In the genomic region with DNA sequence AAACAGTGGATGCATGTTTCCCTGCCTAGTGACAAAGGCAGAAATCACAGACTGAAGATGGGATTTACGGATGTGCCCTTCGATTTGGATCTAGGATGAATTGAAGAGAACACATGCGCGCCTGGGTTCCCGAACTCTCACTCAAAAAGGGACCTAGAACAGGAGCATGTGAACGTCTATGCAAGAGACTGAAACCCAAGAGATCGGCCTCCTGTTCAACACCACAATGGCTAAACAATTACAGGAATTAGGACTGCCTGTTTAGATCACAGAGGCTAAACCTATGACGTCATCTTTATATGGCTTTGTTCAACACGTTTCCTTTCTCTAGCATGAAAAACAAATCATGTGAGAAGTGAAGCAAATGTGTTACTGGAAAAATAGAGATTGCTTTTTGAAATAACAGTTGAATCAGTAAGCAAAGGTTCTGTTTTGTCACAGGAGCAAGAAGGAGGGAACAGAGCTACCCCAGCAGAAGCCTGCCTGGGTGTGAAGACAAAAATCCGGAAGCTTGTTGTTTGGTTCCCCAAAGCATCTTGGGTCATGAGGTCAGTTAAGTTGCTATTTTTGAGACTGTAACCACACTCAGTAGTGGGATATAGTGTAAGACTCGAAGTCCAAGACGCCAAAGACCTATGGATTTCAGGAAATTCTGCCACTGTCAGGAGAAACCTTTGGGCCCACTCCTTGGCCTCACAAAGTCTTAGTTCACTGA, we compare ENCODE assay signal across 17 mouse cellular contexts. TPM values are rescaled to one million over a fixed set of nuclear protein-coding genes. Genes with fewer than 3 reads are reported as not detected.
DNase-seq lines count a peak whose midpoint lies in the region; ATAC-seq and TF ChIP-seq lines count a peak whose summit lies in the region.
"Had no signal": no experiment of that assay in that cellular context is flagged by ENCODE, and none has a peak within 500 bp of the region (broad histone marks: within the 10 kb centered on the region; RNA-seq: fewer than 3 reads in every experiment).

No protein-coding gene starts in this region.

- no peaks in the 10 kb centered on the region for H3K36me3 ChIP-seq in liver, adult 2 months (ENCODE audit: control insufficient read depth, insufficient read depth, low read length)
- no peaks in the 10 kb centered on the region for H3K36me3 ChIP-seq in liver, embryonic 11.5 days (ENCODE audit: control insufficient read depth, insufficient read depth, low read length)
- H3K36me3 ChIP-seq in macrophage (ENCODE audit: inconsistent target), result no peaks in the 10 kb centered on the region
- H3K36me3 ChIP-seq: intestine, embryonic 15.5 days; kidney, embryonic 15.5 days; neural tube, embryonic 12.5 days; stomach, embryonic 15.5 days had no signal

- no peaks in the 10 kb centered on the region for H3K9me3 ChIP-seq in liver, embryonic 11.5 days (ENCODE audit: control insufficient read depth, low read length)
- H3K9me3 ChIP-seq: intestine, embryonic 15.5 days; neural tube, embryonic 12.5 days; stomach, embryonic 15.5 days had no signal

- WGBS in liver, adult 2 months, result 78% methylated on average over 12 of the region's 12 CpGs
- WGBS in liver, embryonic 11.5 days, result 76% methylated on average over 12 of the region's 12 CpGs
- 75% methylated on average over 12 of the region's 12 CpGs for WGBS in macrophage (ENCODE audit: missing documents)

- peak overlapping the region; percentile 52 for H3K27ac ChIP-seq in liver, adult 2 months (replicated peaks; ENCODE audit: insufficient read depth, low read depth, low read length)
- H3K27ac ChIP-seq in liver, embryonic 11.5 days (ENCODE audit: low read depth, low read length), result no peak overlapping the region
- H3K27ac ChIP-seq in bone marrow macrophage, adult 2 months (ENCODE audit: insufficient read depth, low read depth, low read length), result peak overlapping the region; percentile 93
- H3K27ac ChIP-seq in macrophage, result peak overlapping the region; percentile 69
- H3K27ac ChIP-seq: hindbrain, embryonic 14.5 days; intestine, embryonic 15.5 days; kidney, embryonic 15.5 days; neural tube, embryonic 12.5 days; stomach, embryonic 15.5 days had no signal

- no peak overlapping the region for H3K9ac ChIP-seq in liver, adult 2 months (ENCODE audit: low read depth, low read length)
- H3K9ac ChIP-seq in liver, embryonic 11.5 days (ENCODE audit: low read depth, low read length), result no peak overlapping the region
- H3K9ac ChIP-seq: hindbrain, embryonic 14.5 days; intestine, embryonic 15.5 days; kidney, embryonic 15.5 days; neural tube, embryonic 12.5 days; stomach, embryonic 15.5 days had no signal

- intact Hi-C loops in heart, postnatal 10 days (cut with DNase I), result no loop called here

- H3K27me3 ChIP-seq in liver, adult 2 months (ENCODE audit: control insufficient read depth, insufficient read depth, low read length), result 0 out of 2 replicates have a peak, but pooled peaks cover 4% of the 10 kb centered on the region
- no peaks in the 10 kb centered on the region for H3K27me3 ChIP-seq in liver, embryonic 11.5 days (replicated peaks; ENCODE audit: control insufficient read depth, insufficient read depth, low read length)
- H3K27me3 ChIP-seq: intestine, embryonic 15.5 days; kidney, embryonic 15.5 days; neural tube, embryonic 12.5 days; stomach, embryonic 15.5 days had no signal

- no peak for TF ChIP-seq POLR2A in liver, adult 2 months (IDR thresholded peaks at IDR 0.05; ENCODE audit: extremely low read depth, insufficient read depth, low read length)
- TF ChIP-seq POLR2A in bone marrow macrophage, adult 2 months (IDR thresholded peaks at IDR 0.05; ENCODE audit: borderline replicate concordance, low read depth, low read length), result no peak

- TF ChIP-seq CTCF in liver, adult 2 months (IDR thresholded peaks at IDR 0.05; ENCODE audit: low read depth, low read length), result no peak
- no peak for TF ChIP-seq CTCF in bone marrow macrophage, adult 2 months (IDR thresholded peaks at IDR 0.05; ENCODE audit: low read depth, low read length)

- no peak overlapping the region for H3K4me3 ChIP-seq in liver, adult 2 months (ENCODE audit: insufficient read depth, low read depth, low read length)
- no peak overlapping the region for H3K4me3 ChIP-seq in liver, embryonic 11.5 days (ENCODE audit: low read depth, low read length)
- no peak overlapping the region for H3K4me3 ChIP-seq in bone marrow macrophage, adult 2 months (ENCODE audit: insufficient read depth, low read length)
- no peak overlapping the region for H3K4me3 ChIP-seq in macrophage (ENCODE audit: inconsistent target)
- H3K4me3 ChIP-seq: intestine, embryonic 15.5 days; kidney, embryonic 15.5 days; neural tube, embryonic 12.5 days; stomach, embryonic 15.5 days had no signal

- no peaks in the 10 kb centered on the region for H3K4me1 ChIP-seq in liver, adult 2 months (ENCODE audit: control insufficient read depth, insufficient read depth, low read length)
- H3K4me1 ChIP-seq in liver, embryonic 11.5 days (replicated peaks; ENCODE audit: control insufficient read depth, insufficient read depth, low read length), result no peaks in the 10 kb centered on the region
- peaks cover 39% of the 10 kb centered on the region for H3K4me1 ChIP-seq in bone marrow macrophage, adult 2 months (ENCODE audit: control insufficient read depth, insufficient read depth, low read length)
- H3K4me1 ChIP-seq: intestine, embryonic 15.5 days; kidney, embryonic 15.5 days; neural tube, embryonic 12.5 days; stomach, embryonic 15.5 days had no signal

- no peak for ATAC-seq in liver, embryonic 11.5 days (replicated peaks; ENCODE audit: low FRiP score)
- ATAC-seq: forebrain, embryonic 16.5 days; intestine, embryonic 15.5 days had no signal

- H3K79me2 ChIP-seq in liver, adult 2 months (ENCODE audit: control insufficient read depth, insufficient read depth, low read length), result no peaks in the 10 kb centered on the region
- no peaks in the 10 kb centered on the region for H3K79me2 ChIP-seq in macrophage (ENCODE audit: inconsistent target)

- no peak overlapping the region for H3K4me2 ChIP-seq in liver, embryonic 11.5 days
- H3K4me2 ChIP-seq: hindbrain, embryonic 14.5 days; intestine, embryonic 15.5 days; kidney, embryonic 15.5 days; midbrain, embryonic 11.5 days; neural tube, embryonic 12.5 days; stomach, embryonic 15.5 days had no signal

- peak; percentile 35 to 51 for DNase-seq in heart, adult 9 months (ENCODE audit: low spot score in 2 of 2)
- no peak for DNase-seq in heart, postnatal 10 days
- DNase-seq in liver, adult 2 months (ENCODE audit: extremely low read depth, low read depth, low spot score), result peak; percentile 33
- no peak for DNase-seq in liver, embryonic 11.5 days (ENCODE audit: low spot score)
- DNase-seq in cerebellum, postnatal 36 days, result no peak
- DNase-seq: cerebellum, adult 11 months; cerebellum, postnatal 14 days; liver had no signal

RNA-seq across cellular contexts. Expression of a gene that starts 35.1 kb away (rescaled TPM):
- total RNA-seq in heart, postnatal 10 days (2021), result 1 to 10 TPM; 4.4 to 5.0 TPM
- total RNA-seq in liver, adult 2 months (2014; rRNA removed), result 1.1 and 1.3 TPM in 2 replicates
- 0.12 and 0.57 TPM in 2 replicates for polyA plus RNA-seq in liver, adult 2 months (2012; rRNA removed)
- polyA plus RNA-seq in liver, embryonic 11.5 days (2014; fragmentation: Nextera tagmentation; extraction: Ambion mirVana), result 10.0 and 11.3 TPM in 2 replicates
- polyA plus RNA-seq in bone marrow macrophage, adult 2 months (2012; ENCODE audit: insufficient read depth, insufficient read length, missing spikeins), result 27.3 and 34.2 TPM in 2 replicates
- total RNA-seq in macrophage (2018; cell fraction: chromatin; rRNA removed), result 10 to 100 TPM in 8 of 26 experiments, 1 to 10 TPM in 18; 2.0 to 16.9 (median 6.2) TPM
- total RNA-seq in macrophage (2018; cell fraction: cytosol; rRNA removed), result 10 to 100 TPM; 24.2 to 56.5 (median 42.0) TPM
- total RNA-seq in macrophage (2018; cell fraction: nucleus; rRNA removed), result 10 to 100 TPM in 25 of 26 experiments, 1 to 10 TPM in 1; 7.3 to 52.3 (median 23.1) TPM
- polyA plus RNA-seq in macrophage (2018), result 37.6 to 72.1 TPM (median 50.0 TPM) in 3 replicates

Comparison
In these comparisons a context has a peak if more than half of its experiments do, and no peak if none do; other contexts are left out.
1. DNase-seq: peak in heart, adult 9 months (2 of 2) and liver, adult 2 months (single experiment); none in heart, postnatal 10 days (0 of 2), liver, embryonic 11.5 days (single experiment) and cerebellum, postnatal 36 days (0 of 2).